Mouse (Mus musculus) central nervous system, embryonic 14 days (tissue): ENCODE data around the gene Olfr372. TPM values are rescaled to one million over a fixed set of nuclear protein-coding genes. Genes with fewer than 3 reads are reported as not detected.

Experiments
- polyA plus RNA-seq: library from polyadenylated mRNA; depleted of rRNA; stranded (reverse); fragments of >200 nt; gene quantifications from 2 replicates; pipeline ENCODE4 v1.2.3, GENCODE M21; 2012; rRNA removed

The Olfr372 gene
- not detected in 2 replicates for polyA plus RNA-seq

GRCm38 (mm10) chr8:72040918-72041317 is at the start of gene Olfr372:
Gene Olfr372, plus strand, starts transcription at chr8:72041218.

DNA sequence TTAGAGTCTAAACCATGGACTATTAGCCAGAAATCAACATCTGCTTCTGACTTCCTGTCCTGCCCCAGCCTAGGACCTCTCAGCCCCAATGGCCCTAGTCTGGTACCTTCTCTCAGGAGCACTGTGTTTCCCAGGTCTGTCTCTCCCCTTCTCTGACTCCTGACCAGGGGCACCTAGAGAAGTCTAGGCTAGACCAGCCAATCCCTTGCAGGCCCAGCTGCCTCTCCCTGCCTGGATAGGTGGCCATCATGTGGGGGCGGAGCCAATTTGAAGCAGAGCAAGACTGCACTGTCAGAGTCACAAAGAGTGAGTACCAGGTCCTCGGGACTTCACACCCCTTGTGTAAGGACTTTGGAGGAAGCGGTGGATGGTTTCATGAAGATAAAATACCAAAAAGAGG is 31.5 kb upstream of the Olfr372 start, which contains the start of gene Cyp4f18:
Gene Cyp4f18 (minus strand): TSS at position 154 of the 400 bp plus-strand sequence.

DNA sequence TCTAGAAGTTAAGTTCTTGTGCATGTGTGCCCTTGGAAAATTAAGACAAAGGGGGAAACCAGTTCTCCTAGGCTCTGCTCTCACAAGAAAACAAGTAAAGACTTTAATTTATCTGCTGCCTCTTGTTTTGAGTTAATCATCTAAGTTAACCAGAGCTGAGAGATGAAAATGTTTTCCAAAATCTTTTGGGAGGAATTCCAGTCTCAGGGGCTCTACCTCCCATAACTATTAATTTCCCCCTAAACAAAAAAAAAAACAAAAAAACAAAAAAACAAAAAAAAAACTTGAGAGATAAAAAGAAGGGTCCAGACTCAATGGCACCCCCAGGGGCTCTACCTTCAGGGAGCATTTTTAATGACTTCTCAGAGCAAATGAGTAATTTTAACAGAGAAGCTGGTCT is 41.9 kb downstream of the Olfr372 start, which contains the start of gene Olfr373:
Gene Olfr373 (plus strand): TSS at position 301 of the 400 bp plus-strand sequence.

DNA sequence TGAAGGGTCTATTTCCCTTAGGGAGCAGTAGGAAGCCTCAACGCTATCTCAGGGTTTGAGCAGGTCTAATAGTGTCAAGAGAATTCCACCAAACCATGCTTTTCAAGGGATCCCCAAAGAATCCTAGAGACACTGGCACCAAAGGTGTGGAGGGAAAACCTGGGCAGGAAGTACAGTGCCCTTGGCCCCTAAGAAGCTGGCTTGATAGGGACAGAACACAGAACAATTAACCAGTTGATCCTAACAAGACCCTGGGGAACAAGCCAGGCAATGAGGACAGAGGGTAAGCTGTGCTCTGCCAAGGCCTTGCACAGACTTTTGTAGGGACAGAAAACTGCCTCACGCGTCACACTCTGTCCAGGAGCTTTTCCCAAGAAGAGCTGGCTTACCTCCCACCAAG is 65.7 kb downstream of the Olfr372 start, which contains the start of gene Olfr374:
Gene Olfr374 (plus strand): TSS at position 301 of the 400 bp plus-strand sequence.

Other genes with a start within 250 kb of the Olfr372 start
- gene Zfp709, start 159.2 kb upstream of the Olfr372 start, polyA plus RNA-seq, result 2.8 and 3.0 TPM in 2 replicates
- 10.1 and 12.8 TPM in 2 replicates for gene Zfp882, start 132.6 kb upstream of the Olfr372 start, polyA plus RNA-seq
- gene Zfp617, start 132.6 kb upstream of the Olfr372 start, polyA plus RNA-seq, result 19.3 and 19.6 TPM in 2 replicates
- gene Zfp961, start 90.2 kb upstream of the Olfr372 start, polyA plus RNA-seq, result 23.7 and 24.7 TPM in 2 replicates
- 0.15 TPM in 2 replicates for gene Cyp4f18, start 31.6 kb upstream of the Olfr372 start, polyA plus RNA-seq
- not detected in 2 replicates for gene Olfr373, start 42.0 kb downstream of the Olfr372 start, polyA plus RNA-seq
- not detected in 2 replicates for gene Olfr374, start 65.8 kb downstream of the Olfr372 start, polyA plus RNA-seq
- 184 and 195 TPM in 2 replicates for gene Tpm4, start 93.8 kb downstream of the Olfr372 start, polyA plus RNA-seq
- 120 and 132 TPM in 2 replicates for gene Rab8a, start 120.0 kb downstream of the Olfr372 start, polyA plus RNA-seq
- 0.15 TPM in 2 replicates for gene Hsh2d, start 148.4 kb downstream of the Olfr372 start, polyA plus RNA-seq
- gene Cib3, start 171.6 kb downstream of the Olfr372 start, polyA plus RNA-seq, result 0.03 TPM in 1 of 2 replicates, not detected in the other
- not detected in 2 replicates for gene Gm11034, start 172.4 kb downstream of the Olfr372 start, polyA plus RNA-seq
- gene Fam32a, start 178.5 kb downstream of the Olfr372 start, polyA plus RNA-seq, result 87.3 and 98.8 TPM in 2 replicates
- 222 and 230 TPM in 2 replicates for gene Ap1m1, start 198.8 kb downstream of the Olfr372 start, polyA plus RNA-seq